Mouse (Mus musculus) granulocyte monocyte progenitor cell, adult 5-6 weeks (primary cell): ENCODE measurements at regions not wholly inside any gene's neighbourhood (a gene's known extent, or its start where the extent isn't known, plus 50 kb on each side); places are given as distances from the start of the nearest gene placed in this dataset.

Source experiments
- ATAC-seq: replicated peaks from 2 replicates; pipeline ENCODE4 v1.8.0; 2016; ENCODE audit warnings: mild to moderate bottlenecking, moderate TSS enrichment, inconsistent platforms; ENCODE audit not compliant: poor library complexity, severe bottlenecking

GRCm38 (mm10) chr2:21046503-21047116 is 77.9 kb upstream of the Arhgap21 start:
- no peak for ATAC-seq

DNA sequence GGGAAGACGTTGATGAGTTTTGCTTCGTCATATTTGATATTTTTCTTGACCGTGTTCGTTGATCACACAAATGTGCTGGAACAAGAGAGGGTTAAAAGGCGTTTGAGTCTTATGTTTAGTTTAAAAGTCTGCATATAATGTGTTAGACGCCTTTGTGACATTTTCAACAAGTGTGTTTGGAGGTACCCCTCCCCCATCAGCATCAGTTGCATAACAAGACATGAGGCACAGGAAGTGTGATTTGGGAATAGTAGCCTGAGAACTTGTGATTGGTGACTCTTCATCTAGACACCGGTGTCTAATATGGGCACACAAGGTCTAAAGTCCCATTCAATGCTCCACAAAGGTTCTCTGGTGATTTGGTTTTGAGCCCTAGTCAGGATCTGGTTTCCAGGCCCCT is 76.1 kb upstream of the Arhgap21 start:
- ATAC-seq: no peak

DNA sequence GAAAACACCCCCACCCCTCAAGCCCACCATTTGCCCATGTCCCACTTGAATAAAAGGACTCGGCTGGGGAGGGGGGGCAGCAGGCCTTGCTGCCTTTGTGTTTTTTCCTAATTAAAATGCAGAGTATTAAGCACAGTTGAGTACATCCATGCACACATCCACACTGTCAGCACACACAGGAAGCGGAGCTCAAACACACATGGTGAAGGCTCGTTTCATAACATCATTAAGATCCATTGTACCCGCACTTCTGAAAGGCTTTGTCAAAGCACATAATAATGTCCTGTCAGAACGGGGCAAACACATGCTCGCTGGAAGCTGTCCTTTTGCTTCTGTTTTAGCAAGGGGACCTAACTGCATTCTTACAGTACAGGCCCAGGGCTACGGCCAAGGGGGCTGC is 75.3 kb upstream of the Arhgap21 start:
- no peak for ATAC-seq

- no peak for ATAC-seq
Measured at GRCm38 (mm10) chr2:21043302-21043701, 74.6 kb upstream of the Arhgap21 start.

DNA sequence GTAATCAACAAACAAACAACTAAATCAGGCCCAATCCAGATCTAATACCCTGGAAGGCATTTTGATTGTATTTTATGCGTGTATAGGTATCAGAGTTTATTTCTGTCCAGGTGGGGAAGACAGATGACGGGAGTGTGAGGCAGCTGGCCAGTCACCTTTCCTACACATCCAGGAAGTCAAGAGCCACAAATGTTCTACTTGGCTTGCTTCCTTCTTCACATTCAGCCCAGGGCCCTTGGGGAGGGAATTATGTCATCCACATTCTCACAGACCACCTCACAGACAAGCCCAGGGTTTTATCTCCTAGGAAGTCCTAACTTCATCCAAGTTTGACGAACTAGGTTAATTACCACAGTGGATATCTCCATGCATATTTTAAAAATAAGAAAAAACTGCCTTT is 68.9 kb upstream of the Arhgap21 start:
- no peak for ATAC-seq

DNA sequence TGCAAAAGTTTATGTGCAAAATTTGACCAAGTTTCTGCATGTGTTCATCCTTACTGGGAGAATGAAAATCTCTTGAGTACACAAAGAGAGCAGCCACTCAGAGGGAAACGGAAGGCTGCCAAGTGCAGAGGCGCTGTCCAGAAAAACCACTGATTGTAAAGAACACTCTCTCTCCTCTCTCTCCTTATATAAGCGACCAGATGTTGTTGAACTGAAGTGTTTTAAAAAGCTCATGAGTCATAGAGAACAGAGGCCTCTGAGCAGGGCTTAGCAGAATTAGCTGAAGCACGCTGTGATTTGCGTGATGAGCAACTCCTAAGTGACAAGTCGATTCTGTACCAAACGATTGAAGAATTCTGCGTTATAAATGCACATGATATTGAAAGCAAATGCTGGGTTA is 68.5 kb upstream of the Arhgap21 start:
- ATAC-seq: no peak

DNA sequence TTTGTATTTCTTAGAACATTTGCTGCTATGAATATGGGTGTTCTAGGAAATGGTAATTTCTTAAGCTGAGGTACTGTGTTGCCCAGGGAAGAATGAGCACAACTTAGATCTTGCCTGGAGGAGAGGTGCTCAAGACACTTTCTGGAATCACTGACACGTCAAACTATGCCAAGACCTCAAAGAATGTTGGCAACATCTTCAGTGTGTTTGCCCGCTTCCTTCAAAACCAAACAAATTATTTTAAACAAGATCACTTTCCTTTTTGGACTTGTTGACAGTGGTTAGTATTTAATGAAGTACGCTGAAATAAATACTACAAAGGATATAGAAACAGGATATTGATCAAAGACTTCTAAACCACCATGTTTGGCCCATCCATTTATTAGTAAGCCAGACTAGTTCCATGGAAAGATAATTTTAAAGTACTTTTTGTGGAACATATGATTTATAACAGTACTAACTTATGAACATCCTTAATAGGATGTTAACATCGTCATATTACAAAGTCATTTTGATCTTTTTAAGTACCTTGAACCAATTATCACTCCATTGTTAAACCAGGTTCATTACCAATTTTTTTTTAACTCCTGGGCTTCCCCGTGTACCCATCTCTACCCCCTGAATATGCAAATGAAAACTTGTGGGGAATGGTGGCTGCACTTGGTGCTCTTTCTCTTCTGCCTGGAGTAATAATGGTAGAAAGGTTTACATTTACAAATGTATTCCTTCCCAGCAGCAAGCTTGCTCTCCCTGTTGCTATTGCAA is 67.4 kb upstream of the Arhgap21 start:
- no peak for ATAC-seq

GRCm38 (mm10) chr2:21034651-21035050 is 66.0 kb upstream of the Arhgap21 start:
- ATAC-seq: no peak

DNA sequence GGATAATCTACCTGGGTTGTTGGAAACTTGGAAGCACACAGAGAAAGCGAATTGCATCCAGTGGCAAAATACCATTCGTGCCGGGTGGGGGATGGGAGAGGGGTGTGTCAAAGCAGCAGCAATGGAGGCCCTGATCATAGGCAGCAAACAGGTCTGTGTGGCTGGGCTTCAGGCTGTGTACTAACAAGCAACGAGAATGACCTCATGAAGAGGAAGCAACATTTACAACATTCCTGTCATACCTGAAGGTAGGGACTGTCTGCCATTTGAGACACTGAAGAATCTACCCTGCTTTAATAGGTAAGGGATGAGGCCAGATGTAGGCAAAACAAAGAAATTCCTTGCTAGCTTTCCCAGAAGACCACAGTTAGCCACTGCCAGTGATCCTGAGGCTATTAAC is 62.0 kb upstream of the Arhgap21 start:
- ATAC-seq: no peak

GRCm38 (mm10) chr2:21029391-21030010 is 60.8 kb upstream of the Arhgap21 start:
- ATAC-seq: 0 out of 2 replicates have a peak, but pooled peaks have one; percentile 20

DNA sequence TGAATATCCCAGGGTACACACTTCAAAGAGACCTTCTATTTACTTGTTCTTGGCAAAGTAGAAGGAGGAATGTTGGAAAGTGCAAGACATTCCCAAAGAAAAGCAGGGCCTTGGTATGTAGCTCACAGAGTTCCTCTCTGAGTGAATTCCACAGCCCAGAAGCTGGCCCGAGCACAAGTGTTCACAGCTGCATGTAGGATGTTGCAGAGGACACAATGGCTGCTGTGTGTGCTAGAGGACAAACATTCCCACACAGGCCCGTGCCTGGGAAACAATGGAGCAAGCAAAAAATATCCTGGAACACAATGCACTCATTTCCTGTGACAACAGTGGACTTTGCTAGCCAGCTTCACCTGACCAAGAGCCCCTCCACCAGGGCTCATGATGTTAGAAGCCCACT is 59.9 kb upstream of the Arhgap21 start:
- ATAC-seq: no peak

DNA sequence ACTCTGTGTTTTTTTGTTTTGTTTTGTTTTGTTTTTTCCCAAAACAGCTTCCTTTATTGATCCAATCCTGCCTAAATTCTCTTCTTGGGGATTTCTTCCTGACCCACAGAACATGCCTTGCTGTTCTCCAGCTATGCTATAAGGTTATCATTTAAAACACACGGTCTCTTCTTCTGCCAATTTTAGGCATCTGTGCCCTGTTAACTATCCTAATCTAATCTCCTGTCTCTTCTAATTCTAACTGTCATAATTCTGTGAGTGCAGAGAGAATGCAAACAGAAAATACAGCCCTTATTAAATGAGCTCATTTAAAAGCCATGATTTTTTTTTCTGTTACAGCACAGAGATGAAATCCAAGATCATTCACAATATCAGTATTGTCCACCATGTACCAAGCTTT is 49.9 kb upstream of the Arhgap21 start:
- no peak for ATAC-seq
